Mouse (Mus musculus): ENCODE data around the gene Sema7a. TPM values are rescaled to one million over a fixed set of nuclear protein-coding genes. Genes with fewer than 3 reads are reported as not detected.

The Sema7a gene
- polyA plus RNA-seq, 1 experiment: 6.5 TPM

DNA sequence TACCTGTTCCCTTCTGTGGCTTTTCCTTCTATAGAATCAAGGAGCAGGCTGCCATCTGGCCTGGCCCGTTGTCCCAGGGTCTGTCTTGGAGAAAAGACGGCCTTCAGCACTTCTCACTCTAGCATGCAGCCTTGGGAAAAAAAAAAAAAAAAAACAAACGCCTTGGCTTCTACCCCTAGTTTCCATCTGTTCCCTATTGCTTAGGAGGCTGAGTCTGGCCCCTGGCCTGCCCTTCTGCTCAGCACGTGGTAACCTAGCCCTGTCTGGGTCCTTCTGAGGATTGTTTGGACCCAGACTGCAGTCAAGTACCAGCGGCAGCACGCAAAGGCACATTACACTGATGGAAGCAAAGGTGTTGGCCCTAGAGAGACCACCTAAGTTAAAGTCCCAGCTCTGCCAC is 2.3 kb upstream of the Sema7a start:
- peak overlapping the region; percentile 1; the same call in 1 of the 2 replicates for H3K27ac ChIP-seq (ENCODE audit: insufficient read depth, low read length)
- H3K4me1 ChIP-seq (ENCODE audit: control insufficient read depth, insufficient read depth, low read length): peaks cover 10% of the 10 kb centered on the region
- TF ChIP-seq POLR2A (IDR thresholded peaks at IDR 0.05; ENCODE audit: low read depth, low read length) (no peak), CTCF (IDR thresholded peaks at IDR 0.05; ENCODE audit: borderline replicate concordance, insufficient read depth, low read length) (no peak)
- H3K4me3 ChIP-seq (ENCODE audit: insufficient read depth, low read length): no peak overlapping the region

- TF ChIP-seq CTCF (IDR thresholded peaks at IDR 0.05; ENCODE audit: borderline replicate concordance, insufficient read depth, low read length) (no peak), POLR2A (IDR thresholded peaks at IDR 0.05; ENCODE audit: low read depth, low read length) (no peak)
- Histone ChIP-seq H3K4me1 (ENCODE audit: control insufficient read depth, insufficient read depth, low read length) (peaks cover 10% of the 10 kb centered on the region), H3K27ac (ENCODE audit: insufficient read depth, low read length) (peak overlapping the region; percentile 42; the same call in 1 of the 2 replicates), H3K4me3 (ENCODE audit: insufficient read depth, low read length) (no peak overlapping the region)
Measured at GRCm38 (mm10) chr9:57938225-57939055, 1.5 kb upstream of the Sema7a start.

- TF ChIP-seq CTCF (IDR thresholded peaks at IDR 0.05; ENCODE audit: borderline replicate concordance, insufficient read depth, low read length) (no peak), POLR2A (IDR thresholded peaks at IDR 0.05; ENCODE audit: low read depth, low read length) (no peak)
- Histone ChIP-seq H3K4me3 (ENCODE audit: insufficient read depth, low read length) (peak overlapping the region; percentile 63), H3K4me1 (ENCODE audit: control insufficient read depth, insufficient read depth, low read length) (peaks cover 10% of the 10 kb centered on the region), H3K27ac (ENCODE audit: insufficient read depth, low read length) (no peak overlapping the region)
Measured at GRCm38 (mm10) chr9:57940349-57940794, 460 bp downstream of the Sema7a start.

- H3K27ac ChIP-seq (ENCODE audit: insufficient read depth, low read length): no peak overlapping the region
- no peak for TF ChIP-seq CTCF (IDR thresholded peaks at IDR 0.05; ENCODE audit: borderline replicate concordance, insufficient read depth, low read length)
- no peak for TF ChIP-seq POLR2A (IDR thresholded peaks at IDR 0.05; ENCODE audit: low read depth, low read length)
- peaks cover 10% of the 10 kb centered on the region for H3K4me1 ChIP-seq (ENCODE audit: control insufficient read depth, insufficient read depth, low read length)
- peak overlapping the region; percentile 40 for H3K4me3 ChIP-seq (ENCODE audit: insufficient read depth, low read length)
Measured at GRCm38 (mm10) chr9:57940861-57941638, 1.1 kb downstream of the Sema7a start.

- peaks cover 10% of the 10 kb centered on the region for H3K4me1 ChIP-seq (ENCODE audit: control insufficient read depth, insufficient read depth, low read length)
- TF ChIP-seq POLR2A (IDR thresholded peaks at IDR 0.05; ENCODE audit: low read depth, low read length) (no peak), CTCF (IDR thresholded peaks at IDR 0.05; ENCODE audit: borderline replicate concordance, insufficient read depth, low read length) (no peak)
- H3K27ac ChIP-seq (ENCODE audit: insufficient read depth, low read length): no peak overlapping the region
- no peak overlapping the region for H3K4me3 ChIP-seq (ENCODE audit: insufficient read depth, low read length)
Measured at GRCm38 (mm10) chr9:57942039-57942438, 2.1 kb downstream of the Sema7a start.

DNA sequence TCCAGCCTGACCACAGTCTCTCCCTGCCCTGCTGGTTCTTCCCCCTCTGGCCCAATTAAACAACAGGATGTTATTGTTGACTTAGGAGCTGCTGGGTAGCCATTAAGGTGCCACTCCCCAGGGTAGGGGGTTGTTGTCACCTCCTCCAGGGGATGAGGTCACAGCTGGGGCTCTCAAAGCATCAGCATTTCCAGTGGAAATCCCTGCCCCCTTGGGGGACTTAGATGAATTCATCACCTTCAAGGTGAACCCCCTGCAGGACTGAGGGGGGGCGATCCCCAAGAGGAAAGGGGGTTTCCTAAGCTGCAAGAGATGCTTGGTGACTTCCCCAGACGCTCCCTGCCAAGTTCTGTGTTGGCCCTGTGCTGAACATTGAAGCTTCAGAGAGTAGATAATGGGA is 3.2 kb downstream of the Sema7a start:
- Histone ChIP-seq H3K4me3 (ENCODE audit: insufficient read depth, low read length) (no peak overlapping the region), H3K27ac (ENCODE audit: insufficient read depth, low read length) (no peak overlapping the region), H3K4me1 (ENCODE audit: control insufficient read depth, insufficient read depth, low read length) (peaks cover 8% of the 10 kb centered on the region)
- no peak for TF ChIP-seq POLR2A (IDR thresholded peaks at IDR 0.05; ENCODE audit: low read depth, low read length)
- no peak for TF ChIP-seq CTCF (IDR thresholded peaks at IDR 0.05; ENCODE audit: borderline replicate concordance, insufficient read depth, low read length)

DNA sequence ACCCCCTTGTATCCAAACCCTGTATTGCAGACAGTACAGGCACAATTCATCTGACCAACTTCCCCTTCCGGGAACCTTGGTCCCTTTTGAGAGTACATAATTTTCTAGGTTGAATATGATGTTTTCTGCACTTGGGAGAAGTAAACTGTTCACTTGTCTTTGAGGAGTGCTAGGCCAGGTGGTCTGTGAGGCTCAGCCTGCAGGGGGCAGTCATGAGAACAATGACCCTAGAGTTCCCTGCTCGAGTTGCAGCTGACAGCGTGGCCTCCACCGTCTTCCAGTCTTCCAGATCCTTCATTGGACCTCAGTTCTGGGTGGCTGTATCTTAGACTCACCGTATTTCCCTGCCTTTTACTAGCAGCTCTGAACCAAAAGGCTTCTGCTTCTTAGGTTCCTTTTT is 4.7 kb downstream of the Sema7a start:
- Histone ChIP-seq H3K27ac (ENCODE audit: insufficient read depth, low read length) (no peak overlapping the region), H3K4me1 (ENCODE audit: control insufficient read depth, insufficient read depth, low read length) (no peaks in the 10 kb centered on the region), H3K4me3 (ENCODE audit: insufficient read depth, low read length) (no peak overlapping the region)
- TF ChIP-seq CTCF (IDR thresholded peaks at IDR 0.05; ENCODE audit: borderline replicate concordance, insufficient read depth, low read length) (peak; percentile 73; the same call in 1 of the 2 replicates), POLR2A (IDR thresholded peaks at IDR 0.05; ENCODE audit: low read depth, low read length) (no peak)

GRCm38 (mm10) chr9:57945771-57946616 is 6.1 kb downstream of the Sema7a start:
- Histone ChIP-seq H3K4me3 (ENCODE audit: insufficient read depth, low read length) (no peak overlapping the region), H3K4me1 (ENCODE audit: control insufficient read depth, insufficient read depth, low read length) (no peaks in the 10 kb centered on the region), H3K27ac (ENCODE audit: insufficient read depth, low read length) (no peak overlapping the region)
- no peak for TF ChIP-seq CTCF (IDR thresholded peaks at IDR 0.05; ENCODE audit: borderline replicate concordance, insufficient read depth, low read length)
- no peak for TF ChIP-seq POLR2A (IDR thresholded peaks at IDR 0.05; ENCODE audit: low read depth, low read length)

GRCm38 (mm10) chr9:57947381-57948030 is 7.6 kb downstream of the Sema7a start:
- Histone ChIP-seq H3K4me3 (ENCODE audit: insufficient read depth, low read length) (no peak overlapping the region), H3K27ac (ENCODE audit: insufficient read depth, low read length) (no peak overlapping the region), H3K4me1 (ENCODE audit: control insufficient read depth, insufficient read depth, low read length) (no peaks in the 10 kb centered on the region)
- TF ChIP-seq CTCF (IDR thresholded peaks at IDR 0.05; ENCODE audit: borderline replicate concordance, insufficient read depth, low read length) (no peak), POLR2A (IDR thresholded peaks at IDR 0.05; ENCODE audit: low read depth, low read length) (no peak)

All from embryonic fibroblast, embryonic 13.5 days (primary cell).